Mouse (Mus musculus) forebrain, embryonic 16.5 days (tissue): ENCODE results near the gene Tomm70a. TPM values are rescaled to one million over a fixed set of nuclear protein-coding genes. Genes with fewer than 3 reads are reported as not detected.

Experiments used
- ATAC-seq: fragments of 200-750 bp; cut with Nextera tagmentation; 2 replicates; pipeline ENCODE4 v1.8.0; 2017; ENCODE audit warnings: mild to moderate bottlenecking, moderate library complexity
- H3K27ac ChIP-seq: fragments of 300-500 bp; sonication (generic); 2 replicates; pipeline ENCODE4 v1.5.1; 2014; ENCODE audit warnings: low read length, control low read depth
- H3K27me3 ChIP-seq: fragments of 300-500 bp; sonication (generic); replicated peaks from 2 replicates; pipeline ENCODE4 v1.6.1; 2014; ENCODE audit warnings: low read length; ENCODE audit not compliant: control insufficient read depth, insufficient read depth
- H3K36me3 ChIP-seq: fragments of 300-500 bp; sonication (generic); 2 replicates; pipeline ENCODE4 v1.6.1; 2014; ENCODE audit not compliant: control insufficient read depth, insufficient read depth
- H3K4me1 ChIP-seq: fragments of 300-500 bp; sonication (generic); replicated peaks from 2 replicates; pipeline ENCODE4 v1.6.1; 2014; ENCODE audit warnings: low read length; ENCODE audit not compliant: control insufficient read depth, insufficient read depth
- H3K4me2 ChIP-seq: fragments of 300-500 bp; sonication (generic); 2 replicates; pipeline ENCODE4 v1.6.1; 2014; ENCODE audit warnings: mild to moderate bottlenecking, low read length, control low read depth
- H3K4me3 ChIP-seq: fragments of 300-500 bp; sonication (generic); replicated peaks from 2 replicates; pipeline ENCODE4 v1.5.1; 2014; ENCODE audit warnings: mild to moderate bottlenecking, low read length, control low read depth
- H3K9ac ChIP-seq: fragments of 300-500 bp; sonication (generic); replicated peaks from 2 replicates; pipeline ENCODE4 v1.6.1; 2014; ENCODE audit warnings: low read depth, low read length, control low read depth
- H3K9me3 ChIP-seq: fragments of 300-500 bp; sonication (generic); 2 replicates; pipeline ENCODE4 v1.6.1; 2016; ENCODE audit warnings: low read length; ENCODE audit not compliant: control insufficient read depth
- WGBS: fragments of 180-500 bp; shearing (Covaris S2); extraction: QIAGEN DNeasy Blood & Tissue Kit; methylation state at CpG from one replicate; pipeline ENCODE4 v1.1.7; 2014; 5-methylcytosine and 5-hydroxymethylcytosine counted together
- polyA plus RNA-seq: library from polyadenylated mRNA; unstranded; fragments of >200 nt; fragmentation: Nextera tagmentation; extraction: Ambion mirVana; gene quantifications from 2 replicates; pipeline ENCODE4 v1.2.1, GENCODE M21; 2015

Tomm70a gene
- polyA plus RNA-seq, 1 experiment from 2014 or later: 56.8 TPM

DNA sequence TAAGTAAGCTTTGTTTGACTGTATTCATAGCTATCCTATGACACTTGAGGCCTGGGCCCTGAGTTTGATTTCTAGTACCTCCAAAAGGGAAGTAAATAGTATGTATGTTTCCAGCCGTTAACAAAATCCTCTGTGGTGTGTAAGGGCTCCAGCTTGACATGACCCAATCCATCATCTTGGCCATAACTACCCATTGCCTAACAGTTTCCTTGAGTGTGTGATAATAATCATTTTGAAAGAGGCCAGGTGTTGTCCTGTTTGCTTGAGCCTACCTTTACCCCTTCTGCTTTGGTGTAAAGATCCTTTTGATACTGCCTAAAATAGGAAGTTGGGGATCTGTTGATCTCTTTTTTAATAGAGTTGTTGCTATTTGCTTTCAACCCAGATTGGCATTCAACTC is 10.8 kb downstream of the Tomm70a start:
- Histone ChIP-seq H3K4me1 (no peaks in the 10 kb centered on the region), H3K27me3 (no peaks in the 10 kb centered on the region), H3K4me3 (no peak overlapping the region), H3K27ac (no peak overlapping the region), H3K9me3 (no peaks in the 10 kb centered on the region), H3K36me3 (peaks cover 9% of the 10 kb centered on the region), H3K4me2 (no peak overlapping the region), H3K9ac (no peak overlapping the region)
- ATAC-seq: no peak
- 97% methylated on average over 1 of the region's 1 CpGs for WGBS

GRCm38 (mm10) chr16:57133611-57134010 is 12.1 kb downstream of the Tomm70a start:
- Histone ChIP-seq H3K9ac (no peak overlapping the region), H3K36me3 (peaks cover 14% of the 10 kb centered on the region), H3K4me3 (no peak overlapping the region), H3K27me3 (no peaks in the 10 kb centered on the region), H3K27ac (no peak overlapping the region), H3K9me3 (no peaks in the 10 kb centered on the region), H3K4me2 (no peak overlapping the region), H3K4me1 (no peaks in the 10 kb centered on the region)
- whole genome bisulfite sequencing: 92% methylated on average over 6 of the region's 6 CpGs
- no peak for ATAC-seq

DNA sequence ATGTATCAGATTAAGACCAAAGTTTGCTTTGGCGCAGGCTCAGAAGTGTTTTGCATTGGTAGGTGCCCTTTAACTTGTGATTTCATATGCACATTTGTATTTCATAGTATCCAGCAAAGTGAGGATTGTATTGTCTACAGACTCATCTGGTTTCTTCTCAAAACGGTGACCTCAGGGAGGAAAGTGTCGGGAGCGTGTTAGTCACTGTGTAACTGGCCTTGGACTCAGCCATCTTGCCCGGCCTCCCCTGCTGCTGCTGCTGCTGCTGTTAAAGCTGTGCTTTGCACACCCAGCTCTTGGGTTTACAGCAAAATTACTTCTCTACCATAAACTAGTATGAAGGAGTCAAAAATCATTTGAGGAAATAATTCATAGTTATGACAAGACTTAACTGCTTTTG is 23.2 kb downstream of the Tomm70a start:
- peaks cover 18% of the 10 kb centered on the region for H3K36me3 ChIP-seq
- H3K4me3 ChIP-seq: no peak overlapping the region
- no peaks in the 10 kb centered on the region for H3K27me3 ChIP-seq
- H3K4me2 ChIP-seq: no peak overlapping the region
- H3K9ac ChIP-seq: no peak overlapping the region
- no peak overlapping the region for H3K27ac ChIP-seq
- no peaks in the 10 kb centered on the region for H3K9me3 ChIP-seq
- ATAC-seq: no peak
- no peaks in the 10 kb centered on the region for H3K4me1 ChIP-seq
- 89% methylated on average over 5 of the region's 5 CpGs for WGBS

GRCm38 (mm10) chr16:57151437-57151836 is 29.9 kb downstream of the Tomm70a start:
- Histone ChIP-seq H3K27me3 (no peaks in the 10 kb centered on the region), H3K4me3 (no peak overlapping the region), H3K9me3 (no peaks in the 10 kb centered on the region), H3K4me1 (no peaks in the 10 kb centered on the region), H3K27ac (no peak overlapping the region), H3K9ac (no peak overlapping the region), H3K36me3 (peaks cover 17% of the 10 kb centered on the region), H3K4me2 (no peak overlapping the region)
- WGBS: 96% methylated on average over 4 of the region's 4 CpGs
- no peak for ATAC-seq

DNA sequence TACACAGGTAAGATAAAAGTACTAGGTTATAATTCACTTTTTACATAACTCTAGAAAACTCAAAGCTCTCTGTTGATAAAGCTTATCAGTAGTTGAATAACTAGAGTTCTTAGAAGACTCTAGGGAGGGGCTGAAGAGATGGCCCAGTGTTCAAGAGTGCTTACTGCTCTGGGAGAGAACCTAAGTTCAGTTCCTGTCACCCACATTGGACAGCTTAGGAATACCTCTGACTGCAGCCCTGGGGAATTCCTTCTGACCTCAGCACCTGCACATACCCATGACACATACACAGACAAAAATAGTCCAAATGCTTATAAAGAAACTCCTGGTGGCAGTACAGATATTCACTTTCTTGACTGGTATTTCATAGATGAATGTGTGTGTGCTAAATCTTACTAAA is 34.4 kb downstream of the Tomm70a start:
- ATAC-seq: no peak

GRCm38 (mm10) chr16:57157076-57157475 is 35.6 kb downstream of the Tomm70a start:
- WGBS: 90% methylated on average over 4 of the region's 4 CpGs
- Histone ChIP-seq H3K27ac (no peak overlapping the region), H3K27me3 (no peaks in the 10 kb centered on the region), H3K4me2 (no peak overlapping the region), H3K36me3 (peaks cover 21% of the 10 kb centered on the region), H3K9me3 (no peaks in the 10 kb centered on the region), H3K9ac (no peak overlapping the region), H3K4me1 (no peaks in the 10 kb centered on the region), H3K4me3 (no peak overlapping the region)
- ATAC-seq: no peak

More for the DNA sequence above, 34.4 kb downstream of the Tomm70a start:
- no peaks in the 10 kb centered on the region for H3K27me3 ChIP-seq
- no peak overlapping the region for H3K4me2 ChIP-seq
- peaks cover 21% of the 10 kb centered on the region for H3K36me3 ChIP-seq
- H3K9ac ChIP-seq: no peak overlapping the region
- H3K9me3 ChIP-seq: no peaks in the 10 kb centered on the region
- no peak overlapping the region for H3K27ac ChIP-seq
- H3K4me1 ChIP-seq: no peaks in the 10 kb centered on the region
- no peak overlapping the region for H3K4me3 ChIP-seq

DNA sequence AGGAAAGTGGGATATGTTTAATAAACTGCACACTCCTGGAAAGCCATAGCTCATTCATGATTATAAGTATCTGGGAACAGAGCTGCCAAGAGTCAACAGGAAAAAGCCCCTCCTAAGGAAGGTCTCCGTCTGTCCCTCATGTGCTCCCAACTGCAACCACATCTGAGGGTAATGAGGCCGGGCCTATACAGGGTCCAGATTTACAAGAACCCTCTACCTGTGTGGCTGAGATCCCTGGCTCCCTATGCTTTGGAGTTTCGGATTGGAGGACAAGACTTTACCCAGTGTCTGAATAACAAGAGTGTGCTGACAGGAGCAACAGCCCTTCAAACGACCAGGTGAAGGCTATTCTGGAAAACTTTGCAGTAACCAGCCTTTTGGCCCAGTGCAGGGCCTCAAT is 36.2 kb downstream of the Tomm70a start:
- peak; percentile 24; the same call in 1 of the 2 replicates for ATAC-seq
- Histone ChIP-seq H3K36me3 (peaks cover 14% of the 10 kb centered on the region), H3K4me3 (no peak overlapping the region), H3K27ac (no peak overlapping the region), H3K9ac (no peak overlapping the region), H3K4me1 (no peaks in the 10 kb centered on the region), H3K27me3 (no peaks in the 10 kb centered on the region), H3K4me2 (no peak overlapping the region), H3K9me3 (no peaks in the 10 kb centered on the region)
- WGBS: 76% methylated on average over 4 of the region's 4 CpGs

DNA sequence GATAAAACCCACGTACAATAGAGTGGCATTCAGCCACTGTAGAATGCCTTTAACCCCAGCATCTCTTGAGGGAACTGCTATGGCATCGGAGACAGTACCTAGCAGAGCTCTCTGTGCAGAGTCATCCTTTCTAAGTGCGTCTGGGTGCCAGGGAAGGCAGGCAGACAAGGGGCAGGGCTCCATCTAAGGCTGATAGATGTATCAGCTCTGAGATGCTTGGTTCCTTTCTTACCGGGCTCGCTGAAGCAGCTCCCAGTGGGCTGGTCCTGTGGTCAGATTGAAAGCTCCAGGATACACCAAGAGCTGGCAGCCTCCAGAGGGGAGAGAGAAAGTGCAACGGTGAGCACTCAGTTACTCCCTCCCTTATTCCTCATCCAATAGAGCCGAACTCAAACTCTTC is 38.3 kb downstream of the Tomm70a start:
- 73% methylated on average over 7 of the region's 7 CpGs for WGBS
- peaks cover 11% of the 10 kb centered on the region for H3K36me3 ChIP-seq
- no peaks in the 10 kb centered on the region for H3K9me3 ChIP-seq
- H3K27ac ChIP-seq: no peak overlapping the region
- H3K9ac ChIP-seq: no peak overlapping the region
- H3K4me1 ChIP-seq: no peaks in the 10 kb centered on the region
- no peak overlapping the region for H3K4me3 ChIP-seq
- no peak for ATAC-seq
- no peak overlapping the region for H3K4me2 ChIP-seq
- no peaks in the 10 kb centered on the region for H3K27me3 ChIP-seq

DNA sequence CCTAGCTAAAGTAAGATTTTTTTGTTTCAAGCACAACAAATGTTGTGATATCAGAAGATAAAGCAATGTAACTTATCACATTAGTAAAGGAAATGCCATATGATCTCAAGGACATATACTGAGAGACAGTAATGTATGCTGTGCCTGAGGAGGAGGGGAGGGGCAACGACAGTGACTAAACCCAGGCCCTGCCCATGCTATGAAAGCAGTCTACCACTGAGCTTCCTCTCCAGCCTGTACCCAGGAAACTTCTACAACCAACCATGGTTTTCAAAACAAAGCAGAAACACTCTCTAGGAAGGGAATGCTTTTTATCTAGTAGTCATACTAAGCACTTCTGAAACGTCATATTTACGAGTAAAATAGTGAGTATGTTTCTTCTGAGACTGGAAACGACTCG is 41.3 kb downstream of the Tomm70a start:
- H3K9me3 ChIP-seq: no peaks in the 10 kb centered on the region
- WGBS: 92% methylated on average over 5 of the region's 5 CpGs
- ATAC-seq: no peak

GRCm38 (mm10) chr16:57163694-57164093 is 42.2 kb downstream of the Tomm70a start:
- ATAC-seq: no peak
- WGBS: 91% methylated on average over 1 of the region's 1 CpGs
- no peak overlapping the region for H3K4me3 ChIP-seq
- H3K9me3 ChIP-seq: no peaks in the 10 kb centered on the region
- no peak overlapping the region for H3K4me2 ChIP-seq
- H3K4me1 ChIP-seq: peaks cover 6% of the 10 kb centered on the region; the same call in 1 of the 2 replicates
- no peaks in the 10 kb centered on the region for H3K27me3 ChIP-seq
- H3K9ac ChIP-seq: no peak overlapping the region
- H3K27ac ChIP-seq: no peak overlapping the region
- no peaks in the 10 kb centered on the region; the same call in 1 of the 2 replicates for H3K36me3 ChIP-seq

More for the DNA sequence above, 41.3 kb downstream of the Tomm70a start:
- Histone ChIP-seq H3K4me3 (no peak overlapping the region), H3K27me3 (no peaks in the 10 kb centered on the region), H3K4me1 (peaks cover 6% of the 10 kb centered on the region; the same call in 1 of the 2 replicates), H3K9ac (no peak overlapping the region), H3K4me2 (no peak overlapping the region), H3K27ac (no peak overlapping the region), H3K36me3 (no peaks in the 10 kb centered on the region; the same call in 1 of the 2 replicates)
